Mouse (Mus musculus): Measurements from ENCODE around the gene Hdgfl3.
A peak's percentile ranks its signal among the peaks of the same experiment; 100 is the strongest.

The Hdgfl3 gene

GRCm38 (mm10) chr7:81899361-81899760 is 34.9 kb downstream of the Hdgfl3 start:
- DNase-seq (ENCODE audit: low spot score): no peak

GRCm38 (mm10) chr7:81885128-81885527 is 49.1 kb downstream of the Hdgfl3 start:
- DNase-seq (ENCODE audit: low spot score): no peak

GRCm38 (mm10) chr7:81881600-81881999 is 52.7 kb downstream of the Hdgfl3 start:
- no peak for DNase-seq (ENCODE audit: low spot score)

GRCm38 (mm10) chr7:81880797-81881196 is 53.5 kb downstream of the Hdgfl3 start:
- DNase-seq (ENCODE audit: low spot score): no peak

- no peak for DNase-seq (ENCODE audit: low spot score)
Observed at GRCm38 (mm10) chr7:81880286-81880685, 54.0 kb downstream of the Hdgfl3 start.

- DNase-seq (ENCODE audit: low spot score): no peak
Observed at GRCm38 (mm10) chr7:81875372-81875771, 58.9 kb downstream of the Hdgfl3 start.

GRCm38 (mm10) chr7:81874636-81875035 is 59.6 kb downstream of the Hdgfl3 start:
- DNase-seq (ENCODE audit: low spot score): no peak

GRCm38 (mm10) chr7:81873807-81874206 is 60.5 kb downstream of the Hdgfl3 start:
- no peak for DNase-seq (ENCODE audit: low spot score)

GRCm38 (mm10) chr7:81872493-81873013 is 61.7 kb downstream of the Hdgfl3 start:
- DNase-seq (ENCODE audit: low spot score): no peak

GRCm38 (mm10) chr7:81868158-81868557 is 66.1 kb downstream of the Hdgfl3 start:
- peak; percentile 58 for DNase-seq (ENCODE audit: low spot score)

- DNase-seq (ENCODE audit: low spot score): no peak
Observed at GRCm38 (mm10) chr7:81867231-81867930, 66.9 kb downstream of the Hdgfl3 start.

GRCm38 (mm10) chr7:81865937-81866336 is 68.3 kb downstream of the Hdgfl3 start:
- no peak for DNase-seq (ENCODE audit: low spot score)

GRCm38 (mm10) chr7:81864552-81864951 is 69.7 kb downstream of the Hdgfl3 start:
- DNase-seq (ENCODE audit: low spot score): no peak

GRCm38 (mm10) chr7:81862587-81863583 is 71.4 kb downstream of the Hdgfl3 start:
- DNase-seq (ENCODE audit: low spot score): no peak

GRCm38 (mm10) chr7:81861921-81862320 is 72.4 kb downstream of the Hdgfl3 start:
- no peak for DNase-seq (ENCODE audit: low spot score)

- DNase-seq (ENCODE audit: low spot score): no peak
Observed at GRCm38 (mm10) chr7:81861461-81861860, 72.8 kb downstream of the Hdgfl3 start.

GRCm38 (mm10) chr7:81860996-81861395 is 73.3 kb downstream of the Hdgfl3 start:
- no peak for DNase-seq (ENCODE audit: low spot score)

- DNase-seq (ENCODE audit: low spot score): no peak
Observed at GRCm38 (mm10) chr7:81860071-81860470, 74.2 kb downstream of the Hdgfl3 start.

- peak; percentile 8 for DNase-seq (ENCODE audit: low spot score)
Observed at GRCm38 (mm10) chr7:81858968-81859721, 75.1 kb downstream of the Hdgfl3 start, which contains the start of gene Tm6sf1. Gene Tm6sf1, plus strand, starts transcription at chr7:81859001.

GRCm38 (mm10) chr7:81858236-81858635 is 76.0 kb downstream of the Hdgfl3 start:
- DNase-seq (ENCODE audit: low spot score): no peak

- DNase-seq (ENCODE audit: low spot score): no peak
Observed at GRCm38 (mm10) chr7:81856221-81856620, 78.1 kb downstream of the Hdgfl3 start.

- no peak for DNase-seq (ENCODE audit: low spot score)
Observed at GRCm38 (mm10) chr7:81855694-81856093, 78.6 kb downstream of the Hdgfl3 start, which contains the start of gene Gm10160. Gene Gm10160, minus strand, starts transcription at chr7:81855794.

Measured in urinary bladder, postnatal 25 days (tissue).